Mouse (Mus musculus) regulatory T cell (primary cell): ENCODE data around the gene Phc3.
"Not testable (repeated sequence)": the region's sequence is repeated elsewhere in the genome, so short reads cannot be mapped to it uniquely, and the experiment has no call there.

Experiments used
- in situ Hi-C: fragments of 300-600 bp; cut with MboI, MseI; formaldehyde crosslinking; loops from one replicate; pipeline ENCODE4 v1.15.1; 2025; ENCODE audit warnings: high pct_unique_total_duplicates

Phc3 gene

GRCm38 (mm10) chr3:30887449-30887848 is 81.8 kb downstream of the Phc3 start:
- in situ Hi-C loops = no loop called here

DNA sequence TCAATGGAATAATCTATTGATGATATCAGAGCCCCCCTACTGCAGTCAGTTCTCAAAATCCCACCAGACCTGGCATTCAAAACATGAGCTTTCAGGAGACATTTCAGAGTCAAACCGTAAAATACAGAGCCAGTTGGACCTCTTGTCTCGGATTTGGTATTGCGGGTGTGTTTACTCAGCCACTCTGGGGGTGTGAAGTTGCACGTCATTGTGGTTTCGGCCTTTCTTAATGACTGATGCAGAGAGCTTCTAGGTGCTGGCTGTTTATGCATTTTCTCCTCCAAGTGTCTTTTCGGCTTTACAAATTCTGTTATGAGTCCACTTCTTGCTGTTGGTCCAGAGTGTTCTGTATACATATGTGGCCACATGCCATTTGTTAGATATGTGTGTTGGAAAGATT is 92.5 kb downstream of the Phc3 start:
- in situ Hi-C loops = no loop called here

DNA sequence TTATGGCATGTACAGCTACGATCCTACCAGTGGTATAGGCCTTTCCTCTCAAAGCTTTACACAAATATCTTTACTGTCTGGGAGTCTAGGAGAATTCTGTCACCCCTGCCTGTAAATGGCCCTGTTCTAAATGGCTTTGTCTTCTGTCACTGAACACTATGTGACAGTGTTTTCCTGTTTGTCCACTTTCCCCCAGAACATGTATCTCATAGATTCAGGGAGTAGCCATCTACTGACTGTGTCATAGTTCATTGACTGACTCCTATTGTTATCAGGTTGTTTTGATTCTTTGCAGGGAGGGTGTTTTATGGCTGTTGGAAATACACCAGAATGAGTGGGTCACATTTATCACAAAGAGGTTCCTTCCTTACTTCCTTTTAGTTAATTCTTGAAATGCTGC is 99.2 kb downstream of the Phc3 start:
- in situ Hi-C loops = no loop called here

GRCm38 (mm10) chr3:30868625-30869024 is 100.6 kb downstream of the Phc3 start:
- in situ Hi-C loops = no loop called here

GRCm38 (mm10) chr3:30868176-30868575 is 101.0 kb downstream of the Phc3 start:
- in situ Hi-C loops = no loop called here

- in situ Hi-C loops = no loop called here
Observed at GRCm38 (mm10) chr3:30864640-30865039, 104.6 kb downstream of the Phc3 start.

GRCm38 (mm10) chr3:30863712-30864435 is 105.3 kb downstream of the Phc3 start:
- in situ Hi-C loops = no loop called here

DNA sequence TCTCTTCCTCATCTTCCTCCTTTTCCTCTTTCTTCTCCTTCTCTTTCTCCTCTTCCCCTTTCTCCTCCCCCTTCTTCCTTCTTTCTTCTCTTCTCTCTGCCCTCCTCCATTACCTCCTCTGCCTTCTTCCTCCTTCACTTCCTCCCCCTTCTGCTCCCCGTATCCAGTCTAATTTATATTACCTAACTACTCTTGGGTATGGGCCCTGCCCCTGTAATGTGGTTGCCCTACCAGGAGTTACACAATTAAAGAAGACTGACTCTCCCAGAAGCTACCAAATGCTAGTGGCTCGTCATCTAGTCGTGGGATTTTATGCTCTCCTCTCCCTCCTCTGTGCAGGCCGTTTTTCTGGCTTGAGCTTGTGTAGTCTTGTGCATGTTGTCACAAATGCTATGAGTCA is 108.5 kb downstream of the Phc3 start:
- in situ Hi-C loops = no loop called here

- in situ Hi-C loops = not testable (repeated sequence)
Observed at GRCm38 (mm10) chr3:30859599-30859998, 109.6 kb downstream of the Phc3 start.

GRCm38 (mm10) chr3:30855604-30856458 is 113.4 kb downstream of the Phc3 start, which contains the start of gene Gpr160:
Gpr160 (plus strand) TSS chr3:30855950.
- in situ Hi-C loops = no loop called here

DNA sequence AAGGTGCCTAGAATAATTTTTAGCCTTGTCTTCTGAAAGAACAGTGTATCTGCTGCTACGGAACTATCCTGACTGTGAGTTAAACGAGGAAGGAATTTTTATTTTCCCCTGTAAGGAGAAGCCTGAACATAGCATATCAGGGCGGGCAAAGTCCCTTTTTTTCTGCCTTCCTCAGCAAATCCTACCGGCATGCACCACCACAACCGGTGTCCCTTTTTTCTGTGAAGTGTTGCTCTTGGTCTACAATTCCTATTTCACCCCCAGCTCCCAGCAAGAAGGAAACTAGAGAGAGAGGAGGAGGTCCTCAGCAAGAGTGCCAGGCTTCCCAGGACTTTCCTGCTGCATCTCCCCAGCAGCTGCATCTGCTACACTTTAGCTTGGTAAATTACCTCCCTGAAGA is 115.6 kb downstream of the Phc3 start:
- in situ Hi-C loops = no loop called here

DNA sequence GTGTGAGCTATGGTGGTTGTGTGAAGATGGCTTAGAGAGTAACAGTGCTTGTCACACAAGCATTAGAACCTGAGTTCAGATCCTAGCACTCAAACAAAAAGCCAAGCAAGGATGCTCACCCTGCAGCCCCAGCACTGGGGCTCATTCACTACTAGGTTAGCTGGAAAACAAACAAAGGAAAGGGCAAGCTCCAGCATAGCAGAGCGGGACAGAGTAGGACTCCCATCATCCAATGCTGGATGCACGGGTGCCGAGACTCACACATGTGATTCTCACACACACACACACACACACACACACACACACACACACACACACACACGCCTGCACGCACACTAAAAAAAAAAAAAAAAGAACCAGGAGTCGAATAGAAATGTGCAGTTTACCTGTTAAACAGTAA is 117.8 kb downstream of the Phc3 start:
- in situ Hi-C loops = no loop called here
